12 mouse cellular contexts compared by ENCODE assay signal in genomic region chr15:6579769-6580261, GRCm38 (mm10). TPM values are rescaled to one million over a fixed set of nuclear protein-coding genes. Genes with fewer than 3 reads are reported as not detected.
DNase-seq lines count a peak whose midpoint lies in the region; ATAC-seq and TF ChIP-seq lines count a peak whose summit lies in the region.
"Had no signal": no experiment of that assay in that cellular context is flagged by ENCODE, and none has a peak within 500 bp of the region (broad histone marks: within the 10 kb centered on the region; RNA-seq: fewer than 3 reads in every experiment).

No protein-coding gene starts in this region.

- TF ChIP-seq EP300 in CH12.LX (IDR thresholded peaks at IDR 0.05; ENCODE audit: low read length): no peak

- H3K79me2 ChIP-seq in CH12.LX (replicated peaks; ENCODE audit: control insufficient read depth, extremely low read depth, insufficient read depth, poor library complexity, severe bottlenecking): no peaks in the 10 kb centered on the region

- H3K9me3 ChIP-seq in embryonic facial prominence, embryonic 13.5 days: no peaks in the 10 kb centered on the region
- no peaks in the 10 kb centered on the region for H3K9me3 ChIP-seq in embryonic facial prominence, embryonic 10.5 days
- no peaks in the 10 kb centered on the region for H3K9me3 ChIP-seq in CH12.LX (replicated peaks; ENCODE audit: low read length)
- H3K9me3 ChIP-seq in intestine, postnatal 0 days (ENCODE audit: control insufficient read depth): no peaks in the 10 kb centered on the region
- H3K9me3 ChIP-seq in hindbrain, embryonic 13.5 days: no peaks in the 10 kb centered on the region
- H3K9me3 ChIP-seq: embryonic facial prominence, embryonic 12.5 days; hindbrain, embryonic 12.5 days; neural tube, embryonic 13.5 days had no signal

- in situ Hi-C loops in CH12.LX (cut with MboI; ENCODE audit: low pct_ligation_motif_present, low pct_unique_long_range_greater_than_20kb, low sequenced_read_pairs): no loop called here

- dilution Hi-C loops in CH12.LX (cut with MboI; ENCODE audit: extremely low pct_ligation_motif_present, extremely low pct_unique_long_range_greater_than_20kb, low sequenced_read_pairs): no loop called here

- DNase-seq in embryonic facial prominence, embryonic 10.5 days (ENCODE audit: low spot score): no peak
- DNase-seq in CH12.LX (ENCODE audit: extremely low read depth): no peak
- no peak for DNase-seq in cerebellum, adult 18-20 months
- DNase-seq in layer of hippocampus, adult 11-12 months (ENCODE audit: low spot score): no peak

- peaks cover 3% of the 10 kb centered on the region for H3K4me1 ChIP-seq in embryonic facial prominence, embryonic 13.5 days
- H3K4me1 ChIP-seq in embryonic facial prominence, embryonic 10.5 days: no peaks in the 10 kb centered on the region
- peaks cover 0 to 6% of the 10 kb centered on the region in 2 experiments; a peak in 1 of 4 replicates for H3K4me1 ChIP-seq in CH12.LX (ENCODE audit: control insufficient read depth in 1 of 2, insufficient read depth in 2 of 2)
- no peaks in the 10 kb centered on the region for H3K4me1 ChIP-seq in intestine, postnatal 0 days (replicated peaks; ENCODE audit: control insufficient read depth, insufficient read depth, low read length)
- H3K4me1 ChIP-seq in hindbrain, embryonic 13.5 days (replicated peaks): no peaks in the 10 kb centered on the region
- H3K4me1 ChIP-seq: embryonic facial prominence, embryonic 12.5 days; hindbrain, embryonic 12.5 days; neural tube, embryonic 13.5 days had no signal

- H3K27ac ChIP-seq in embryonic facial prominence, embryonic 13.5 days: peak overlapping the region; percentile 68; the same call in 1 of the 2 replicates
- no peak overlapping the region for H3K27ac ChIP-seq in embryonic facial prominence, embryonic 10.5 days (replicated peaks)
- H3K27ac ChIP-seq in CH12.LX (ENCODE audit: insufficient read depth, low read depth): no peak overlapping the region
- H3K27ac ChIP-seq in intestine, postnatal 0 days (ENCODE audit: low read depth, low read length): no peak overlapping the region
- no peak overlapping the region for H3K27ac ChIP-seq in hindbrain, embryonic 13.5 days
- H3K27ac ChIP-seq: embryonic facial prominence, embryonic 12.5 days; hindbrain, embryonic 12.5 days; left cerebral cortex, adult 2 months; neural tube, embryonic 13.5 days had no signal

- no peak overlapping the region for H3K9ac ChIP-seq in embryonic facial prominence, embryonic 13.5 days
- H3K9ac ChIP-seq in CH12.LX (ENCODE audit: insufficient read depth, low read depth): no peak overlapping the region
- no peak overlapping the region for H3K9ac ChIP-seq in intestine, postnatal 0 days (ENCODE audit: low read depth, low read length)
- no peak overlapping the region for H3K9ac ChIP-seq in hindbrain, embryonic 13.5 days
- H3K9ac ChIP-seq: embryonic facial prominence, embryonic 12.5 days; hindbrain, embryonic 12.5 days; neural tube, embryonic 13.5 days had no signal

- TF ChIP-seq CTCF in CH12.LX (conservative IDR thresholded peaks at IDR 0.05 in 1 of 2, IDR thresholded peaks at IDR 0.05 in 1 of 2; ENCODE audit: low read depth in 2 of 2, low read length in 2 of 2): no peak
- no peak for TF ChIP-seq CTCF in intestine, postnatal 0 days (IDR thresholded peaks at IDR 0.05; ENCODE audit: low read depth)

- H3K4me3 ChIP-seq in embryonic facial prominence, embryonic 13.5 days: no peak overlapping the region
- H3K4me3 ChIP-seq in embryonic facial prominence, embryonic 10.5 days: no peak overlapping the region
- H3K4me3 ChIP-seq in CH12.LX (replicated peaks in 1 of 3; ENCODE audit: low read depth in 2 of 3, low read length in 2 of 3, poor library complexity in 1 of 3): no peak overlapping the region
- 0 out of 2 replicates have a peak overlapping the region, but pooled peaks have one; percentile 1 for H3K4me3 ChIP-seq in intestine, postnatal 0 days (ENCODE audit: low read depth, low read length)
- H3K4me3 ChIP-seq in hindbrain, embryonic 13.5 days: no peak overlapping the region
- H3K4me3 ChIP-seq: embryonic facial prominence, embryonic 12.5 days; hindbrain, embryonic 12.5 days; left cerebral cortex, adult 2 months; neural tube, embryonic 13.5 days had no signal

- no peaks in the 10 kb centered on the region for H3K27me3 ChIP-seq in embryonic facial prominence, embryonic 13.5 days
- H3K27me3 ChIP-seq in embryonic facial prominence, embryonic 10.5 days (replicated peaks; ENCODE audit: low read depth, poor library complexity, severe bottlenecking): no peaks in the 10 kb centered on the region
- no peaks in the 10 kb centered on the region for H3K27me3 ChIP-seq in CH12.LX (replicated peaks)
- H3K27me3 ChIP-seq in intestine, postnatal 0 days (replicated peaks; ENCODE audit: control insufficient read depth, insufficient read depth, low read length): no peaks in the 10 kb centered on the region
- no peaks in the 10 kb centered on the region for H3K27me3 ChIP-seq in hindbrain, embryonic 13.5 days
- H3K27me3 ChIP-seq: embryonic facial prominence, embryonic 12.5 days; hindbrain, embryonic 12.5 days; neural tube, embryonic 13.5 days had no signal

- no peaks in the 10 kb centered on the region for H3K36me3 ChIP-seq in embryonic facial prominence, embryonic 13.5 days
- H3K36me3 ChIP-seq in embryonic facial prominence, embryonic 10.5 days (replicated peaks): no peaks in the 10 kb centered on the region
- H3K36me3 ChIP-seq in CH12.LX (replicated peaks in 1 of 2; ENCODE audit: control insufficient read depth in 1 of 2, insufficient read depth in 1 of 2, low read length in 1 of 2): no peaks in the 10 kb centered on the region
- no peaks in the 10 kb centered on the region for H3K36me3 ChIP-seq in intestine, postnatal 0 days (ENCODE audit: control insufficient read depth, insufficient read depth)
- H3K36me3 ChIP-seq in hindbrain, embryonic 13.5 days: no peaks in the 10 kb centered on the region
- H3K36me3 ChIP-seq: embryonic facial prominence, embryonic 12.5 days; hindbrain, embryonic 12.5 days; neural tube, embryonic 13.5 days had no signal

- 52% methylated on average over 11 of the region's 11 CpGs for WGBS in embryonic facial prominence, embryonic 13.5 days
- WGBS in embryonic facial prominence, embryonic 10.5 days: 90% methylated on average over 11 of the region's 11 CpGs
- WGBS in intestine, postnatal 0 days: 77% methylated on average over 11 of the region's 11 CpGs
- 86% methylated on average over 11 of the region's 11 CpGs for WGBS in hindbrain, embryonic 13.5 days

- H3K4me2 ChIP-seq in embryonic facial prominence, embryonic 13.5 days: peak overlapping the region; percentile 38
- peak overlapping the region; percentile 71; the same call in 1 of the 2 replicates for H3K4me2 ChIP-seq in CH12.LX (ENCODE audit: insufficient read depth, low read depth, poor library complexity, severe bottlenecking)
- H3K4me2 ChIP-seq in intestine, postnatal 0 days (replicated peaks; ENCODE audit: low read depth): peak overlapping the region; percentile 45
- H3K4me2 ChIP-seq in hindbrain, embryonic 13.5 days: no peak overlapping the region
- H3K4me2 ChIP-seq: embryonic facial prominence, embryonic 12.5 days; hindbrain, embryonic 12.5 days; neural tube, embryonic 13.5 days had no signal

- ATAC-seq in embryonic facial prominence, embryonic 13.5 days (ENCODE audit: insufficient number of reproducible peaks, insufficient read depth, low FRiP score, low TSS enrichment, low read depth): peak; percentile 59; the same call in 1 of the 2 replicates
- ATAC-seq in intestine, postnatal 0 days: no peak
- peak; percentile 67 for ATAC-seq in monocyte, adult 5-6 weeks (replicated peaks; ENCODE audit: insufficient number of reproducible peaks, low FRiP score, low TSS enrichment, poor library complexity, severe bottlenecking)
- ATAC-seq in hindbrain, embryonic 13.5 days (ENCODE audit: low FRiP score): no peak

- no peak for TF ChIP-seq RAD21 in CH12.LX (IDR thresholded peaks at IDR 0.05; ENCODE audit: low read depth, low read length)

- no peak for TF ChIP-seq POLR2A in CH12.LX (IDR thresholded peaks at IDR 0.05; ENCODE audit: low read depth, low read length)

TF ChIP-seq in CH12.LX, 34 proteins besides CTCF, POLR2A, EP300 and RAD21:
- TF ChIP-seq ZNF384 (IDR thresholded peaks at IDR 0.05; ENCODE audit: low read depth, low read length) (no peak), ZKSCAN1 (IDR thresholded peaks at IDR 0.05; ENCODE audit: borderline replicate concordance, low read depth, low read length) (no peak), ETS1 (conservative IDR thresholded peaks at IDR 0.05; ENCODE audit: low read depth, low read length) (no peak), TCF12 (IDR thresholded peaks at IDR 0.05; ENCODE audit: low read depth, low read length) (no peak), BHLHE40 (IDR thresholded peaks at IDR 0.05; ENCODE audit: low read depth, low read length) (no peak), E2F4 (IDR thresholded peaks at IDR 0.05; ENCODE audit: insufficient replicate concordance, low read depth, low read length) (no peak)

RNA-seq across cellular contexts. Expression of gene Fyb, which starts 57.2 kb away (rescaled TPM):
- 4.6 and 9.0 TPM in 2 replicates for polyA plus RNA-seq in embryonic facial prominence, embryonic 13.5 days (2015; fragmentation: Nextera tagmentation; extraction: Ambion mirVana)
- polyA plus RNA-seq in embryonic facial prominence, embryonic 10.5 days (2016; fragmentation: Nextera tagmentation; extraction: Ambion mirVana): 2.3 and 3.3 TPM in 2 replicates
- 53.1 and 60.1 TPM in 2 replicates for total RNA-seq in CH12.LX (2012; rRNA removed)
- total RNA-seq in CH12.LX (2014; rRNA removed): 13.4 and 17.6 TPM in 2 replicates
- polyA plus RNA-seq in CH12.LX (2012; ENCODE audit: insufficient read length, low read depth): 32.2 and 127 TPM in 2 replicates
- 4.7 and 5.4 TPM in 2 replicates for polyA plus RNA-seq in intestine, postnatal 0 days (2015; fragmentation: Nextera tagmentation; extraction: Ambion mirVana)
- total RNA-seq in monocyte, adult 5-6 weeks (2017): 384 to 678 TPM (median 449 TPM) in 3 replicates
- polyA plus RNA-seq in hindbrain, embryonic 13.5 days (2015; fragmentation: Nextera tagmentation; extraction: Ambion mirVana): 3.7 and 4.7 TPM in 2 replicates

Comparison
In these comparisons a context has a peak if more than half of its experiments do, and no peak if none do; other contexts are left out.
1. ATAC-seq: peak in embryonic facial prominence, embryonic 13.5 days (single experiment) and monocyte, adult 5-6 weeks (single experiment); none in intestine, postnatal 0 days (single experiment) and hindbrain, embryonic 13.5 days (single experiment).